Mouse (Mus musculus) layer of hippocampus, adult 8-10 months (tissue): ENCODE data around the gene Setd6. TPM values are rescaled to one million over a fixed set of nuclear protein-coding genes. Genes with fewer than 3 reads are reported as not detected.

ENCODE experiments used
- DNase-seq, 2 experiments: peaks; one replicate each; pipeline ENCODE4 v3.0.0; 2022; ENCODE audit warnings: low spot score in 2 of 2
- total RNA-seq, 4 experiments: library from RNA; stranded (reverse); gene quantifications; 2 replicates each; pipeline ENCODE4 v1.2.4; 2022

The Setd6 gene
- 10 to 100 TPM; 18.7 to 27.8 (median 23.9) TPM for total RNA-seq

- peak; percentile 69 to 75 for DNase-seq
These were observed at the start of gene Setd6 for GRCm38 (mm10) chr8:95715676-95716531. Gene Setd6, plus strand, starts transcription at chr8:95715881.

DNA sequence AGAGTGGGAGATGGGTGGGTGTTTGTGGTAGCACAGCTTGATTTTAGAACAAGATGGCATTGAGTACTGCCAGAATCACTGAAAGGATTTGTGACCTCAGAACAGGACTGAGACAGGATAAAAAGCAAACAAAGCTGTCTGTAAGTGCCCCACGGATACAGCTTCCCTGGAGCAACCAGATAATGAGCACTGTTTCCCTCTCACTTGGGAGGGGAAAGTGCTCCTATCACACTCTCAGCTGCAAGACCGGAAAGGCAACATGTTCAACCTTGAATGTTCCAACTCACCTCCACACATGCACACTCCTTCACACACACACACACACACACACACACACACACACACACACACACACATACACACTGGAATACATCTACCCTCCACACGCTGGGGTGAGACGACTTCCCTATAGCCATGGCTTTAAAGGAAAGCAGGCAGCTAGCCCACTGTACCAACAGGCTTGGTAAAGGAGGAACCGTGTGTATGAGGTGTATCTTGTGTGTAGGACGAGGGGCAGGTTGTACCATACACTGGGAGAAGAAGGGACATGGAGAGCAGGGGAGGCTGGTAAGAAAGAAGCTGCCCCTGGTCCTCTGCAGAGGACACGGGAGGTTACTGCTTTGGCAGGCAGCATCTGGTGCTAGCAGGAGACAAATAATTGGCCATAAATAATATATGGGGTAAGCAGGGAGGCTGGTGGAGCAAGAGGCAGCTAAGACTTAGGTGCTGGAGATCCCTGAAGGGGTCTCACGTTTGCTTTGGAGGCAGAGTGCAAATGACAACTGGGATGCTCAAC is 47.3 kb upstream of the Setd6 start:
- DNase-seq = no peak

- DNase-seq = no peak
These were observed 45.7 kb upstream of the Setd6 start for GRCm38 (mm10) chr8:95669967-95670366.

DNA sequence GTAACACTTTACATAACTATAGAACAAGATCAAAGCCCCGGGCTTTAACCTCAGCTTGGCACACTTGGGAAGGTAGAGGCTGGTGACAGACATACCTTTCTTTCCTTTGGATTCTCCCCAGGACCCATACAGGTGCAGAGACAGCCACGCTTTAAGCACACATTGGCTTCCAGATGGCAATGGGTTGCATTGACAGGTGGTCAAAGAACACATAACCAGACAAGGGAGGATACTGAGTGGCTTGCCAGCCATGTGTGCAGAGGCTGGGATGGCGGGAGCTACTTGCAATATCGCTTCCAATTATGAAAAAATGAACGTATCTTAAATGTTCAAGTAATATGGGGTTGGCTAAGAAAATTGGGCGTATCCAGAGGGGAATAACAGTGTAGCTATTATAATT is 43.8 kb upstream of the Setd6 start:
- peak in 1 of 2 experiments; percentile 62 for DNase-seq

- no peak for DNase-seq
These were observed 42.9 kb upstream of the Setd6 start for GRCm38 (mm10) chr8:95672811-95673210.

DNA sequence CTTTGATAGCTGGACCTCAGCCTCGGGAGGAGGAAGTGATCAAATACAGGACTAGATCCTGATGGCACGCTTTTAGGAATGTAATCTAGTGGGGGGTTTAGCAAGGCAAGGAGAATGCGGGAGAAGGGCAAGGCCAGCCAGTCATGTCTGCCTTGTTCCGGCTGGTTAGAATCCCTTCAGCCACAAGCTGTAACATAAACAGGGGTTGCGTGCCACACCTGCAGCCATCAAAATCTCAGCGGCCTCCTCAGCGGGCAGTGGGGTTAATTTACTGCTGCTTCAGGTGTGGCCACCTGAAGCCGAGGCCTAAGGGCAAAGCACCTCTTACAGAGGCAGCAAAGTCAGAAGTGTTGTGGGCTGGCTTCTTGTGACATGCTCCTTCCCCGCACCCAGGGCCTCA is 39.0 kb upstream of the Setd6 start, which contains the start of gene Ndrg4:
Ndrg4 (plus strand) TSS at position 350 of the 400 bp plus-strand sequence.
- no peak for DNase-seq

GRCm38 (mm10) chr8:95677591-95678023 is 38.1 kb upstream of the Setd6 start:
- no peak for DNase-seq

DNA sequence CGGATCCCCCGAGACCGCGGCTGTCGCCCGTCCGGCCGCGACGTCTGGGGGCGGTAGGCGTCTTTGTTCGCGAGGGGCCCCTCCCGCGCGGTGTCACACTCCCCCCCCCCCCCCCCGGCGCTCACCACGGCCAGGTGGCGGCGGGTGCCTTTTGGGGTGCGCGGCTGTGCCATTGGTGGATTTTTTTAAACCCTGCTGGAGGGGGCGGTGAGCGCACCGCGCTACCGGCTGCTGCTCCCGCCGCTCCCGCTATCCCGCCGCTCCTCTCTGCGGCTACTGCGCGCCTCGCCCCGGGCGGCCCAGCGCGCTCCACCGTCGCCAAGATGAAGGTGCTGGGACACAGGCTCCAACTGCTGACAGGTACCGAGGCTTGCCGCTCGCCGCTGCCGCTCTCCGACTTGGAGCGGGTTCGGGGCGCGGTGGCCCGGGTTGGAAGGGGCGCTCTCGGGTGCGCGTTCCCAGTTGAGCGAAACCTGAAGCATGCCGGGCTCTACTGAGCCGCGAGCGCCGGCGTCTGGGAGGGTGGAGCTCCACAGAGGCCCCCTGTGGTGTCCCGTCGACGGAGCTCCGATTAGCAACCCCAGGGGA is 37.6 kb upstream of the Setd6 start:
- DNase-seq = peak in 1 of 2 experiments; percentile 47

- no peak for DNase-seq
These were observed 27.5 kb upstream of the Setd6 start for GRCm38 (mm10) chr8:95688073-95688672.

GRCm38 (mm10) chr8:95690929-95691541 is 24.6 kb upstream of the Setd6 start:
- DNase-seq = no peak

DNA sequence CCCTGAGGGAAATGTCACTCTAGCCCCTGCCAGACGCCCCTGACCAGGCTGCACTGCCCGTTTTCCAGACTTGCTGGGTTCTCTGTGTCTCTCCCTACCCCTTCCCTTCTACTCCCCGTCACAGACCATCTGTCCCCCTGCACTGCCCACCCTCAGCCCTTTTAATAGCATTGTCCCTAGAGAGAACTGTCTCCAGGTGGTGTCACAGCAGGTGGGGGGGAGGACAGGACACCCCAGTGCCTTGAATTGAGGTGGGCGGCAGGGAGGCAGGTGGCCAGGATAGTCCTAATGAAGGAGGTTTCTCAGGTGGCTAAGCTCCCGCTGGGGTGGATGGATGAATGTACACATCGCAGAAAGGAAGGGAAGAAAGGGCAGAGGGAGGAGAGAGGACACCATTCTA is 21.1 kb upstream of the Setd6 start:
- DNase-seq = peak; percentile 62 to 76

DNA sequence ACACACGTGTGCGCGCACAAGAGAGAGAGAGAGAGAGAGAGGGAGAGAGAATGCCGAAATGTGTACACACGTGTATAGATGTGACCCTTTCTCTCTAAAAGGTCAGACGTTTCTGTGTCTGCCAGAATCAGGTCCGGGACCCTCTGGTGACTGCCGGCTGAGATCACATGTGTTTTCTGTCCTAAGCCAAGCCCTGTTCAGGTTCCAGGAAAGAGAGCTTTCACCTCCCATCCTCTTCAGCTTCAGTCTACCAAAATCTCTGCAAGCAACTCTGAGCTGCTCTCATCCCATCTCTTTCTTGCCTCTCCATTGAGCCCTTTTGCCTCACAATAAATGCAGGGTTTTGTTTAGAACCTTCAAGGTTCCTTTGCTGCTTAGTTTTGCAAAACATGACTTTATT is 19.0 kb upstream of the Setd6 start:
- DNase-seq = no peak

GRCm38 (mm10) chr8:95697128-95697527 is 18.6 kb upstream of the Setd6 start:
- peak; percentile 83 to 91 for DNase-seq

- no peak for DNase-seq
These were observed 17.5 kb upstream of the Setd6 start for GRCm38 (mm10) chr8:95698179-95698578.

GRCm38 (mm10) chr8:95700282-95700681 is 15.4 kb upstream of the Setd6 start:
- peak; percentile 83 to 85 for DNase-seq

DNA sequence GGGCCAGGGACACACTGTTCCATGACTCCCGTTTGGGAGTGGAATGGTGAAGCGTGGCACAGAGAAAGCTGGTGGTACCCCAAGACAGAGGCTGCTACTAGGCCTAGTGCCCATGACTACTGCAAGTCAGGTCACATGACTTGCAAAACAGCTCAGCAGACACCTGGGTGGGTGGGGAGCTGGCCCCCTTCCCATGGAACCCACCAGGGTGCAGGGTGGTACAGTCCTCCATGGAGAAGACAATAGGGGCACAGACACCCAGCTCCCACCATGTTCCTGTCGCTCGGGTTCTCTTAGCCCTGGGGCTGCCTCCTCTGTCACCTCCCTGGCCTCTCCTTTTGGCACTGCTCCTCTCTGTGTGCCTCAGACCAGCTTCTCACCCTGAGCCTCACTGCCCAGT is 13.9 kb upstream of the Setd6 start:
- no peak for DNase-seq

DNA sequence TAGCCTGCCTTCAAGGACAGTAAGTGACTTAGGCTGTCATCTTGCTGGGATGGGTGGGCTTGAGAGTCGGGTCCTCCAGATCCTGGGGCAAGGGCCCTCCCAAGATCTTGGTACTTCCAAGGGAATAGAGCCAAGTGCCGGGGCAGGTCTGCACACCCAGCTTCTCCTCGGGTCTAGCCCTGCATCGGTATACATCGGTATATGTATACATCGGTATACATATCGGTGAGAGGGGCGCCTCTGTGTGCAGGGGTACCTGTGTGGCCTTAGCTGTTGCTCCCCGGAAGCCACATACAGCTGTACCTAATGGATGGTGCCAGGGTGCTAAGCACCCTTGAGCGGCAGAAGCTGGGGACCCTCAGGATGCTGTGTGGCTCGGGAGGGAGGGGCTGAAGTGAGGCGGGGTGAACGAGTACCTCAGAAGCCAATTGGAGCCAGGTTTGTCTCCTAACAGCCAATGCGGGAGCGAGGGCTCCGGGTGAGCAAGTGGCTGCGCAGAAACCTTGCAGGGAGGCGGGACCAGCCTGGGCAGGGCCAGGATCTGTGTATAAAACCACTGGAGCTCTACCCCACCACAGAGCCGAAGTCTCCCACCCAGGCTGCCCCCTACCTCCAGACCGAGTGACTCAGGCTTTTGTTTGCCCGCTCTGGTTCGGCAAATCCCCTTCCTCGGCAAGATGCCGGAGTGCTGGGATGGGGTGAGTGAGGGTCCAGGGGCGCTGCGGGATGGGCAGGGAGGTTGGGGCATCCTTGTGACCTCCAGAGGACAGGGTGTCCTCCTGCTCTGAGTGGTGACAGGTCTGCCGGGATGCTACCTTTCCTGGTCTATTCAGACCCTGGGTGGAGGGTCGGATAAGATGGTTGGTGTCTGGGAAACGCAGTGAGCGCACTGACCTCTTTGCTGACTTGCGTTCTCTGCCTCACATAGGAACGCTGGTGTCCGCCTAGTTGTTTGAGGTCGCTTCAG is 12.9 kb upstream of the Setd6 start:
- peak; percentile 92 to 94 for DNase-seq

DNA sequence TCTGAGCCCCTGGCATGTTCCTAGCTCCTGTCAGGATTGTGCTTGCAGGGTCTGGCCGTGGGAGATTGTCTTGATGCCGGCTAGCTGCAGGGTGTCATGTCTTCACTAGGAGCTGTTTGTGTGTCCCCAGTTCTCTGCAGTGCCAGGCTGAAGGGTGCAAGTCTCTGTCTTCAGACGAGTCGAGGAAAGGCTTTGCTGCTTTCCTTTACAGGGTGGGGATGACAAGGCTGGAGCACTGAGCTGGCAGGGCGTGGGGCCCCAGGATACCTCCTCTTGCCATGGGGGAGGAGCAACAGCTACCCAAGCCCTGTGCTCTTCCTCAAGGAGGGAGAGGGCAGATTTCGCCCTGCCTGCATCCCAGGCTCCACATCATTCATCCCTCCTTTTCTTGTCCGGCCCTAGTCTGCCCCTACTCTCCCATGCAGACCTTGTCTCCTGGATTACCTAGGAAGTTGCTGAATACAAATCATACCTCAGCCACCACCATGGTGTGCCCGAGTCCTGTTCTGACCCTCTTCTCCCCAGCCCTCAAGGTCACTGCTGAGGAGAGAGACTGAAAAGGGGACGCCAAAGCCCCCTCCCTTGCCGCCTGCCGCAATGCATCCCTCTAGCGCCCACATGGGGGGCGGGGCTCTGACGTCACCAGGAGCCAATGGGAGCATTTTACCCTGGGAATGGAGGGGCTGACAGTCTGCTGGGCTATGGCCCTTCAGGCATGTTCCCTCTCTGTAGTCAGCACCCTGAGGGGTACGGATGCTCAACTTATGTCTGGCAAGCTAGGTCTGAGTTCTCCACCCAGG is 12.0 kb upstream of the Setd6 start:
- peak; percentile 82 to 85 for DNase-seq

GRCm38 (mm10) chr8:95704538-95704937 is 11.1 kb upstream of the Setd6 start:
- no peak for DNase-seq
